Mouse (Mus musculus) monocyte, adult 59 days (primary cell): ENCODE measurements around the gene Cilp2. TPM values are rescaled to one million over a fixed set of nuclear protein-coding genes. Genes with fewer than 3 reads are reported as not detected.

ENCODE experiments used
- total RNA-seq, 2 experiments: library from RNA; stranded (reverse); gene quantifications; one replicate each; pipeline ENCODE4 v1.2.4; 2023

Gene Cilp2
- total RNA-seq = not detected

DNA sequence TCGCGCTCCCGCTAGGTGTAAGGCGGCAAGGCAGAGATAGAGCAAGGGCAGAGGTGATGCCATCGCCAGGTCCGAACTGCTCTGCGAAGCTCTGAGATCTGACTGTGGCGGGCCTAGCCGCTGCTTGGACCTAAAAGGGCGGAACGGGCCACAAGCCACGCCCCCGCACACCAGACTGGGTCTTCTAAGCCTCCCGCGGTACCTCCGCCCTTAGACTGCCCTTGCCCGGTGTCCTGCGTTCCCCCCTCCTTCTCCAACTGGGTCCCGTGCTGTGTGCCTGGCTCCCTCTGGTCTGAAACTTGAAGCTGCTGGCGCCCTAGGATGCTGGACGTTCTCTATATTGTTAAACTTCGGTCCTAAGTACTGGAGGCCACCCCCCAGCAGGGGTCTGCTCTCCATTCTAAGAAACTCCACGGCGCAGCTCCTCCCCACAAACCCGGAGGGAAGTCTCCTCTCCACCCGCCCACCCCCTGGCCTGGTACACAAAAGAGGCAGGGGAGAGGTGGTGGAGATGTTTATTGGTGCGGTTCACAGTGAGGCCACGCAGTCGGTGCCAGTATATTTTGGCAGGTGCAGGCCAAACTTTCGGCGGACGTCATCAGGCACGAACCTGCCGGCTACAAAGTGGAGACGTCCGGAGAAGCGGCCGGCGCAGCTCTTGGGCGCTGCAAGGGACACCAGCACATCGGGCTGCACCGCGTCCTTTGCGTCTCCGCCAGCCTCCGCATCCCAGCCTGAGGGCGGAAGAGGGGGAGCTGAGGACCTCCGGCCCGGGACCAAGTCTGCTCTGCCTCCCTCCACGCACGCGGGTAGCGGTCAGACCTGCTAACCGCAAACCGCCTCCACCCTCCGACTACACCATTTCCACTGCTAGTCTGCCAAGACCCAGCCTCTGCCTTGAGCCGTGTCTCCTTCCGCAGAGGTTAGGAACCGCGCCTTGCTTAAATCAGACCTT is at the start of gene Cilp2:
TSS of gene Cilp2 (minus strand) at position 399 of the 955 bp plus-strand sequence.

DNA sequence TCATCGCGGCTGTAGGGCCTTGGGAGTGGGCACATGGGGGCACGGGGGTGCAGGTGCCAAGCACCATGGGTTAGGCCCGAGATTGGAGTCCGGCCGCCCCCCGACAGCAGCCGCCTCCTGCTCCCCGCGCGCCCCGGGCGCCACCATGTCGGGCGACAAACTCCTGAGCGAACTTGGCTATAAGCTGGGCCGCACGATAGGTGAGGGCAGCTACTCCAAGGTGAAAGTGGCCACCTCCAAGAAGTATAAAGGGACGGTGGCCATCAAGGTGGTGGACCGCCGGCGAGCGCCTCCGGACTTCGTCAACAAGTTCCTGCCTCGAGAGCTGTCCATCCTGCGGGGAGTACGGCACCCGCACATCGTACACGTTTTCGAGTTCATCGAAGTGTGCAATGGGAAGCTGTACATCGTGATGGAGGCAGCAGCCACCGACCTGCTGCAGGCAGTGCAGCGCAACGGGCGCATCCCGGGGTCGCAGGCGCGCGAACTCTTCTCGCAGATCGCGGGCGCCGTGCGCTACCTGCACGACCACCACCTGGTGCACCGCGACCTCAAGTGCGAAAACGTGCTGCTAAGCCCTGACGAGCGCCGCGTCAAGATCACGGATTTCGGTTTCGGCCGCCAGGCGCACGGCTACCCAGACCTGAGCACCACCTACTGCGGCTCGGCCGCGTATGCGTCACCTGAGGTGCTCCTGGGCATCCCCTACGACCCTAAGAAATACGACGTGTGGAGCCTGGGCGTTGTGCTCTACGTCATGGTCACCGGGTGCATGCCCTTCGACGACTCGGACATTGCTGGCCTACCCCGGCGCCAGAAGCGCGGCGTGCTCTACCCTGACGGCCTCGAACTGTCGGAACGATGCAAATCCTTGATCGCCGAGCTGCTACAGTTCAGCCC is 14.9 kb upstream of the Cilp2 start, which contains the start of the genes Tssk6, Ndufa13 and Yjefn3:
TSS of gene Tssk6 (plus strand) at position 22 of the 900 bp plus-strand sequence.
TSS of gene Ndufa13 (minus strand) at position 396 of the 900 bp plus-strand sequence.
TSS of gene Yjefn3 (minus strand) at position 550 of the 900 bp plus-strand sequence.

DNA sequence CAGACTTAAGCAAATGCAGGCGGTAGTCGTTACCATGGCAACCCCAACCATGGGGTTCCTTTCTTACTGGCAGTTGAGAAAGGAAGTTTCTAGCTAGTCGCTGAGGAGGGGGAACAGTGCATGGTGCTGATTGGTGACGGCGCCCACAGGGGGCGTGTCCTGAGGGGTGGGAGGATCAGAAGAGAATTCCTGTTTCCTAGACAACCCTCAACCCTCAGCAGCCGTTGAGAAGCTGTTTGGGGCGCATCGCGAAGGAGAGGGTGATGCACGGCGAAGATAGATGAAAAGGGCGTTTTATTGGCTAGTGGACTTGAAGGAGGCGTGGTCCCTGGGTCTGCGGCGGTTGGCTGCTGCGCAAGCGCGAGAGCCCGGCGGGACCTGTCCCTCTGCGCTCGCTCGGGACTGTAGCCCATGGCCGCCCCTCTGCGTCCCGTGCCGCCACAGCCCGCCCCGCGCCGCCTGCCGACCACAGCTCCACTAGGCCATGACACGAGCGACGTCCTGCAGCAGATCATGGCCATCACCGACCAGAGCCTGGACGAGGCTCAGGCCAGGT is 55.1 kb downstream of the Cilp2 start, which contains the start of gene Pbx4:
TSS of gene Pbx4 (plus strand) at position 194 of the 556 bp plus-strand sequence.

Other genes starting within 250 kb of the Cilp2 start
- gene Zfp964, start 233.2 kb downstream of the Cilp2 start, total RNA-seq = under 1 TPM; 0.47 to 0.52 TPM
- gene Zfp869, start 177.0 kb downstream of the Cilp2 start, total RNA-seq = 10 to 100 TPM; 31.6 to 34.7 TPM
- 1 to 10 TPM; 3.2 to 3.4 TPM for gene Zfp963, start 137.7 kb downstream of the Cilp2 start, total RNA-seq
- gene Gm20422, start 112.8 kb downstream of the Cilp2 start, total RNA-seq = not detected
- 10 to 100 TPM; 42.0 to 46.7 TPM for gene Atp13a1, start 96.5 kb downstream of the Cilp2 start, total RNA-seq
- gene Zfp866, start 96.5 kb downstream of the Cilp2 start, total RNA-seq = 10 to 100 TPM; 16.2 to 18.5 TPM
- 100 to 1,000 TPM; 259 to 264 TPM for gene Gmip, start 79.0 kb downstream of the Cilp2 start, total RNA-seq
- gene Lpar2, start 65.3 kb downstream of the Cilp2 start, total RNA-seq = 1 to 10 TPM; 1.5 to 1.8 TPM
- gene Pbx4, start 55.2 kb downstream of the Cilp2 start, total RNA-seq = not detected
- gene Tssk6, start 14.5 kb upstream of the Cilp2 start, total RNA-seq = 1 to 10 TPM; 1.1 to 3.2 TPM
- gene Ndufa13, start 14.9 kb upstream of the Cilp2 start, total RNA-seq = 10 to 100 TPM; 52.0 to 58.5 TPM
- gene Yjefn3, start 15.0 kb upstream of the Cilp2 start, total RNA-seq = 1 to 10 TPM in 1 of 2 experiments, not detected in 1; 1.7 TPM
- gene Gatad2a, start 108.7 kb upstream of the Cilp2 start, total RNA-seq = 10 to 100 TPM; 71.9 to 72.4 TPM
- gene Mau2, start 155.0 kb upstream of the Cilp2 start, total RNA-seq = 10 to 100 TPM; 90.3 to 90.9 TPM
- 10 to 100 TPM; 31.1 to 32.2 TPM for gene Sugp1, start 155.1 kb upstream of the Cilp2 start, total RNA-seq
- gene Tm6sf2, start 185.2 kb upstream of the Cilp2 start, total RNA-seq = not detected
- not detected for gene Hapln4, start 195.8 kb upstream of the Cilp2 start, total RNA-seq
- not detected for gene Ncan, start 233.2 kb upstream of the Cilp2 start, total RNA-seq
- gene Nr2c2ap, start 243.6 kb upstream of the Cilp2 start, total RNA-seq = 10 to 100 TPM; 23.5 to 26.6 TPM